Mouse (Mus musculus): ENCODE data around the gene Gdpd2. TPM values are rescaled to one million over a fixed set of nuclear protein-coding genes. Genes with fewer than 3 reads are reported as not detected.

Gdpd2 gene
- 0.08 and 0.39 TPM in 2 replicates for polyA plus RNA-seq (2016; fragmentation: Nextera tagmentation; extraction: Ambion mirVana)

GRCm38 (mm10) chrX:100729665-100730188 is at the start of gene Gdpd2:
Gene Gdpd2 (plus strand): TSS chrX:100729873.
- no peak within 1 kb of the TSS for H3K9ac ChIP-seq
- 9% methylated on average over 8 of the region's 8 CpGs for WGBS (ENCODE audit: insufficient replicate concordance)
- H3K4me3 ChIP-seq, result no peak within 1 kb of the TSS
- H3K4me1 ChIP-seq, result 0 out of 2 replicates have a peak, but pooled peaks cover 6% of the 10 kb centered on the region
- no peak for ATAC-seq
- peaks cover 49% of the 10 kb centered on the region for H3K27me3 ChIP-seq (replicated peaks)
- no peaks in the 10 kb centered on the region for H3K9me3 ChIP-seq (replicated peaks)
- H3K27ac ChIP-seq, result no peak within 1 kb of the TSS
- no peak within 1 kb of the TSS for H3K4me2 ChIP-seq
- H3K36me3 ChIP-seq, result peaks cover 28% of the 10 kb centered on the region

GRCm38 (mm10) chrX:100686527-100686926 is 43.1 kb upstream of the Gdpd2 start:
- H3K4me2 ChIP-seq, result no peak overlapping the region
- H3K27ac ChIP-seq, result no peak overlapping the region
- 72% methylated on average over 3 of the region's 3 CpGs for WGBS (ENCODE audit: insufficient replicate concordance)
- H3K9ac ChIP-seq, result no peak overlapping the region
- no peaks in the 10 kb centered on the region for H3K9me3 ChIP-seq (replicated peaks)
- H3K4me3 ChIP-seq, result no peak overlapping the region
- H3K36me3 ChIP-seq, result peaks cover 56% of the 10 kb centered on the region
- 0 out of 2 replicates have a peak, but pooled peaks cover 3% of the 10 kb centered on the region for H3K27me3 ChIP-seq (replicated peaks)
- no peaks in the 10 kb centered on the region for H3K4me1 ChIP-seq
- no peak for ATAC-seq

- Histone ChIP-seq H3K9ac (no peak overlapping the region), H3K4me2 (no peak overlapping the region), H3K4me3 (no peak overlapping the region), H3K36me3 (peaks cover 62% of the 10 kb centered on the region), H3K27me3 (replicated peaks) (0 out of 2 replicates have a peak, but pooled peaks cover 3% of the 10 kb centered on the region), H3K27ac (no peak overlapping the region), H3K4me1 (no peaks in the 10 kb centered on the region), H3K9me3 (replicated peaks) (no peaks in the 10 kb centered on the region)
- ATAC-seq, result no peak
- WGBS (ENCODE audit: insufficient replicate concordance), result 90% methylated on average over 6 of the region's 6 CpGs
These were observed 42.2 kb upstream of the Gdpd2 start for GRCm38 (mm10) chrX:100687360-100688032.

GRCm38 (mm10) chrX:100688033-100688370 is 41.7 kb upstream of the Gdpd2 start:
- H3K4me1 ChIP-seq, result no peaks in the 10 kb centered on the region
- H3K4me3 ChIP-seq, result no peak overlapping the region
- H3K27me3 ChIP-seq (replicated peaks), result 0 out of 2 replicates have a peak, but pooled peaks cover 3% of the 10 kb centered on the region
- no peak overlapping the region for H3K4me2 ChIP-seq
- 86% methylated on average over 5 of the region's 5 CpGs for WGBS (ENCODE audit: insufficient replicate concordance)
- H3K9me3 ChIP-seq (replicated peaks), result no peaks in the 10 kb centered on the region
- ATAC-seq, result no peak
- no peak overlapping the region for H3K9ac ChIP-seq
- no peak overlapping the region for H3K27ac ChIP-seq
- peaks cover 66% of the 10 kb centered on the region for H3K36me3 ChIP-seq

- Histone ChIP-seq H3K9me3 (replicated peaks) (no peaks in the 10 kb centered on the region), H3K27ac (no peak overlapping the region), H3K4me1 (no peaks in the 10 kb centered on the region), H3K27me3 (replicated peaks) (no peaks in the 10 kb centered on the region), H3K9ac (no peak overlapping the region), H3K4me2 (no peak overlapping the region), H3K4me3 (no peak overlapping the region), H3K36me3 (peaks cover 81% of the 10 kb centered on the region)
- 97% methylated on average over 4 of the region's 4 CpGs for WGBS (ENCODE audit: insufficient replicate concordance)
- ATAC-seq, result no peak
These were observed 32.9 kb upstream of the Gdpd2 start for GRCm38 (mm10) chrX:100696776-100697175.

GRCm38 (mm10) chrX:100708032-100708431 is 21.6 kb upstream of the Gdpd2 start:
- Histone ChIP-seq H3K4me2 (no peak overlapping the region), H3K9ac (no peak overlapping the region), H3K36me3 (peaks cover 78% of the 10 kb centered on the region), H3K27ac (no peak overlapping the region), H3K4me3 (no peak overlapping the region), H3K9me3 (replicated peaks) (no peaks in the 10 kb centered on the region), H3K4me1 (no peaks in the 10 kb centered on the region), H3K27me3 (replicated peaks) (no peaks in the 10 kb centered on the region)
- no peak for ATAC-seq
- WGBS (ENCODE audit: insufficient replicate concordance), result 87% methylated on average over 6 of the region's 6 CpGs

- Histone ChIP-seq H3K4me3 (no peak overlapping the region), H3K4me1 (no peaks in the 10 kb centered on the region), H3K27ac (no peak overlapping the region), H3K4me2 (no peak overlapping the region), H3K9me3 (replicated peaks) (no peaks in the 10 kb centered on the region), H3K27me3 (replicated peaks) (0 out of 2 replicates have a peak, but pooled peaks cover 3% of the 10 kb centered on the region), H3K36me3 (peaks cover 94% of the 10 kb centered on the region), H3K9ac (no peak overlapping the region)
- ATAC-seq, result no peak
- WGBS (ENCODE audit: insufficient replicate concordance), result 92% methylated on average over 6 of the region's 6 CpGs
These were observed 13.5 kb upstream of the Gdpd2 start for GRCm38 (mm10) chrX:100716173-100716572.

GRCm38 (mm10) chrX:100728947-100729346 is 726 bp upstream of the Gdpd2 start:
- ATAC-seq, result no peak
- Histone ChIP-seq H3K4me1 (0 out of 2 replicates have a peak, but pooled peaks cover 6% of the 10 kb centered on the region), H3K9me3 (replicated peaks) (no peaks in the 10 kb centered on the region), H3K27me3 (replicated peaks) (peaks cover 42% of the 10 kb centered on the region), H3K36me3 (peaks cover 34% of the 10 kb centered on the region), H3K9ac (no peak overlapping the region), H3K4me2 (no peak overlapping the region), H3K4me3 (no peak overlapping the region), H3K27ac (no peak overlapping the region)
- WGBS (ENCODE audit: insufficient replicate concordance), result 50% methylated on average over 1 of the region's 1 CpGs

- Histone ChIP-seq H3K27ac (no peak overlapping the region), H3K9me3 (replicated peaks) (no peaks in the 10 kb centered on the region), H3K4me2 (no peak overlapping the region), H3K4me3 (no peak overlapping the region), H3K36me3 (peaks cover 23% of the 10 kb centered on the region), H3K27me3 (replicated peaks) (peaks cover 45% of the 10 kb centered on the region), H3K9ac (no peak overlapping the region), H3K4me1 (0 out of 2 replicates have a peak, but pooled peaks cover 6% of the 10 kb centered on the region)
- ATAC-seq, result no peak
- WGBS (ENCODE audit: insufficient replicate concordance), result 33% methylated on average over 8 of the region's 8 CpGs
These were observed 593 bp downstream of the Gdpd2 start for GRCm38 (mm10) chrX:100730266-100730665.

GRCm38 (mm10) chrX:100734359-100734758 is 4.7 kb downstream of the Gdpd2 start:
- no peak overlapping the region for H3K4me3 ChIP-seq
- no peak for ATAC-seq
- H3K9ac ChIP-seq, result no peak overlapping the region
- no peaks in the 10 kb centered on the region for H3K36me3 ChIP-seq
- H3K4me2 ChIP-seq, result no peak overlapping the region
- H3K4me1 ChIP-seq, result 0 out of 2 replicates have a peak, but pooled peaks cover 6% of the 10 kb centered on the region
- WGBS (ENCODE audit: insufficient replicate concordance), result 61% methylated on average over 6 of the region's 7 CpGs
- H3K27ac ChIP-seq, result no peak overlapping the region
- peaks cover 70% of the 10 kb centered on the region for H3K27me3 ChIP-seq (replicated peaks)
- H3K9me3 ChIP-seq (replicated peaks), result no peaks in the 10 kb centered on the region

- no peaks in the 10 kb centered on the region for H3K4me1 ChIP-seq
- WGBS (ENCODE audit: insufficient replicate concordance), result 14% methylated on average over 13 of the region's 14 CpGs
- no peak overlapping the region for H3K27ac ChIP-seq
- peak overlapping the region; percentile 44 for H3K4me2 ChIP-seq
- H3K4me3 ChIP-seq, result no peak overlapping the region
- ATAC-seq, result no peak
- no peaks in the 10 kb centered on the region for H3K36me3 ChIP-seq
- H3K27me3 ChIP-seq (replicated peaks), result peaks cover 49% of the 10 kb centered on the region
- no peak overlapping the region for H3K9ac ChIP-seq
- no peaks in the 10 kb centered on the region for H3K9me3 ChIP-seq (replicated peaks)
These were observed 9.2 kb downstream of the Gdpd2 start for GRCm38 (mm10) chrX:100738918-100739317.

GRCm38 (mm10) chrX:100739443-100739842 is 9.8 kb downstream of the Gdpd2 start:
- Histone ChIP-seq H3K9ac (no peak overlapping the region), H3K27me3 (replicated peaks) (peaks cover 44% of the 10 kb centered on the region), H3K4me3 (no peak overlapping the region), H3K4me1 (no peaks in the 10 kb centered on the region), H3K36me3 (no peaks in the 10 kb centered on the region), H3K9me3 (replicated peaks) (no peaks in the 10 kb centered on the region), H3K4me2 (peak overlapping the region; percentile 44), H3K27ac (no peak overlapping the region)
- no peak for ATAC-seq
- WGBS (ENCODE audit: insufficient replicate concordance), result 7% methylated on average over 10 of the region's 10 CpGs
